Mouse (Mus musculus): Measurements from ENCODE around the gene Parp12. TPM values are rescaled to one million over a fixed set of nuclear protein-coding genes. Genes with fewer than 3 reads are reported as not detected.
A peak's percentile ranks its signal among the peaks of the same experiment; 100 is the strongest.

The Parp12 gene
- total RNA-seq (2022), result 10 to 100 TPM in 3 of 4 experiments, 1 to 10 TPM in 1; 9.2 to 11.9 (median 10.8) TPM

GRCm38 (mm10) chr6:39117584-39118455, at the start of gene Parp12:
Gene Parp12 (minus strand): TSS chr6:39118349.
- DNase-seq (ENCODE audit: low spot score), result peak; percentile 85

GRCm38 (mm10) chr6:39164891-39165290, 46.7 kb upstream of the Parp12 start:
- no peak for DNase-seq (ENCODE audit: low spot score)

GRCm38 (mm10) chr6:39161975-39162374, 43.8 kb upstream of the Parp12 start:
- no peak for DNase-seq (ENCODE audit: low spot score)

- DNase-seq (ENCODE audit: low spot score), result no peak
These were observed 27.9 kb upstream of the Parp12 start for GRCm38 (mm10) chr6:39146041-39146440.

- DNase-seq (ENCODE audit: low spot score), result no peak
These were observed 14.4 kb upstream of the Parp12 start for GRCm38 (mm10) chr6:39132556-39132955.

GRCm38 (mm10) chr6:39131480-39131879, 13.3 kb upstream of the Parp12 start:
- no peak for DNase-seq (ENCODE audit: low spot score)

DNA sequence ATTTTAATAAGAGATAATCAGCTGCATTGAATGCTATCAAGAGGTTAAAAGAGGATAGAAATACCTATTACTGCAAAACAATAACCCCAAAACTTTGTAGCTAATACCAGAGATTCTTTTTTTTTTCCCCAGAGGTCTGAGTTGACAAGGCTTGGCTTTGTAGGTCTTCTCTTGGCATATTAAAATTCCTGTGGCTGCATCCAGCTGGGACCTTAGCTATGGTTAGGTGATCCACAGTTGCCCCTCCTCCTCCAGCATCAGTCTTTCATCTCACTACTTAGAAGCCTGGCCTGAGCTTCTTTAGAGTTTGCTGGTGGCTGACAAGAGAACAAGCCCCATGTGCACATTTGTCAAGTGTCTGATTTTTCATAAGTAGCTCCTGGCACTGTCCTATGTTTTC, 6.6 kb upstream of the Parp12 start:
- no peak for DNase-seq (ENCODE audit: low spot score)

GRCm38 (mm10) chr6:39120685-39121084, 2.5 kb upstream of the Parp12 start:
- DNase-seq (ENCODE audit: low spot score), result no peak

- DNase-seq (ENCODE audit: low spot score), result peak; percentile 34
These were observed 320 bp upstream of the Parp12 start for GRCm38 (mm10) chr6:39118456-39118881.

DNA sequence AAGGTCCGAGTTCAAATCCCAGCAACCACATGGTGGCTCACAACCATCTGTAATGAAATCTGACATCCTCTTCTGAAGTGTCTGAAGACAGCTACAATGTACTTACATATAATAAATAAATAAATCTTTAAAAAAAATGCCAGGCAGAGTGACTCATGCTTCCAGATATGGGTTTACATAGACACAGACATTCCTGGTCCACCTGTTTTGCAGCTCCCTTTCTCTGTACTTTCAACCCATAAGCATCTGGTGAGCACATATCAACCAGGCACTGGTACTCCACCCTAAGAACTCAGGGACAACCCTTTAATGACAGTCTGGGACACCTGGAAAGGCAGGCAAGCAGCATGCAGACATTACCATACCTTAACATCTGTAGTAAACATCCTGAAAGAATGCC, 2.7 kb downstream of the Parp12 start:
- DNase-seq (ENCODE audit: low spot score), result no peak

DNA sequence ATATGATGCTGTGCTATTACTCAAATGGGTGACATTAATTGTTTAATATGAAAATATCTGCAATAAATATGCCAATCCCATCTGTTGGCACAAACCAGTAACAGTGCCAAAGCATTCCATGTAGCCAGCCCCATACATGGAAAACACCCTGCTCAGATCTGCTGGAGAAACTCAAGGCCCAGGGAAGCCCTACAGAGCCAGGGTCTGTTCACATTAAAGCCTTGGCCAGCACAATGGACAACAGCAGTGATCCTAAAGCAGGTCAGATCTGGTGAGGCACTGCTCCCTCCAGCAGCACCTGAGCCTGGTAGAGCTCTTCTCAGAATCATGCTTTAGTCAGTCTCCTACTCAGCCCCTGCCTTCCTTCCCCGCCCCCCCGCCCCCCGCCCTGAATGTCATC, 5.0 kb downstream of the Parp12 start:
- no peak for DNase-seq (ENCODE audit: low spot score)

DNA sequence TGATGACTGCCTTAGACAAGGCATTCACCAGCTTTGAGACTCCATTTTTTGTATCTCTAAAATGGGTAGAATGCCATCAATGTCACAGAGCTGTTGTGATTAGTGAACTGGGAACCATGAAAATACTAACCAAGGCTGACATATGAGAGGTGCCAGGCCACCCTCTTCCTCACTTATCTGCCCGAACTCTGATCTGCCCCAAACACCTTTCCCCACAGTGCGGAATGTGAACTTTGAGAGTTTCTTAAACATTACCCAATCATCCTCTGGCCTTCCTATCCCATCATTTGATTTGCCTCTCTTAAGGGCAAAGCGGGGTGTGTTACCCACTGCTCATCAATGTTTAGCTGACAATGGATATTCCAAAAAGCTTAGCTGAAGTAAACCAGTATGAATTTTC, 5.4 kb downstream of the Parp12 start:
- no peak for DNase-seq (ENCODE audit: low spot score)

DNA sequence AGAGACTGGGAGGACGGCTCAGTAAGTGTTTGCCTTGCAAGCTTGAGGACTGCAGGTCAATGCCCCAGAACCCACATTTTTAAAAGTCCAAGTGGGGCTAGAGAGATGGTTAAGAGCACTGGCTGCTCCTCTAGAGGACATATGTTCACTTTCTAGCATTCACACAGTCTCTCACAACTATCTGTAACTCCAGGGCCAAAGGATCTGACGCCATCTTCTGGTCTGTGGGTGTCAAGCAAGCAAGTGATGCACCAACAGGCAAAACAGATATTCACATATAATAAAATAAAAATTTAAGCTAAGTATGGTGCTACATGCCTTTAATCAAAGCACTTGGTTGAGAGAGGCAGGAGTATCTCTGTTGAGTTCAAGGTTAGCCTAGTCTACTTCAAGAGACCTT, 11.3 kb downstream of the Parp12 start:
- no peak for DNase-seq (ENCODE audit: low spot score)

DNA sequence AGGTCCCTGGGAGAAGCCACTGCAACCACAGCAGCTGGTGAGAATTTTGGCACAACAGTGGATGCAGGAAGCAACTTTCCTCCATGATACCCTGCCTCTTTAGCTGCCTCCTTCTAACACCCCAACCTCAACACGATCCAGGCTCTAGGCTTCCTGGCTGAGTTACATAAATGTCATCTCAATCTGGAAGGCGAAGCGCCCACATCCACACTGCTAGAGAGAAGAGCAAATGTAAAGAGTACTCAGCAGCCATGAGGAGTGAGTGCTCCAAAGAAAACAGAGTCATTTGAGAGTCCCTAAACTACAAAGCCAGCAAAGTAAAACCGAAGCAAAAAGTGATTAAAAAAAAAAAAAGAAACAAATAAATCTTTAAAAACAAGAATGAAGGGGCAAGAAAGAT, 13.5 kb downstream of the Parp12 start:
- DNase-seq (ENCODE audit: low spot score), result no peak

DNA sequence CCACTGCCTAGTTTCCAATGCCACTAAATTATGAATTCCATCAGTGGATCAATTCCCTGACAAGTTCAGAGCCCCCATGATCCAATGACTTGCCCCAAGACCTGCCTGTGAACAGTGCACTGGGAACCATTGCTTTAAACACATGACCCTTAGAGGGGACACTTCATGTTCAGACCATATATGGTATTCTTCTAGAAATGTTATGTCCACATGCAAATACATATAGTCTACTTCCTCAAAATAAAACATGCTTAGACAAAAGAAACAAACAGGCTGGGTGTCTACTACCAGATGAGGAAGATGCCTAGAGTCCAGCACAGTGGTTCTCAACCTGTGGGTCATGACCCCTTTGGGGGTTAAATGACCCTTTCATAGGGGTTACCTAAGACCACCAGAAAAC, 41.7 kb downstream of the Parp12 start:
- DNase-seq (ENCODE audit: low spot score), result no peak

GRCm38 (mm10) chr6:39074186-39074585, 44.0 kb downstream of the Parp12 start:
- DNase-seq (ENCODE audit: low spot score), result no peak

GRCm38 (mm10) chr6:39072664-39073063, 45.5 kb downstream of the Parp12 start:
- no peak for DNase-seq (ENCODE audit: low spot score)

DNA sequence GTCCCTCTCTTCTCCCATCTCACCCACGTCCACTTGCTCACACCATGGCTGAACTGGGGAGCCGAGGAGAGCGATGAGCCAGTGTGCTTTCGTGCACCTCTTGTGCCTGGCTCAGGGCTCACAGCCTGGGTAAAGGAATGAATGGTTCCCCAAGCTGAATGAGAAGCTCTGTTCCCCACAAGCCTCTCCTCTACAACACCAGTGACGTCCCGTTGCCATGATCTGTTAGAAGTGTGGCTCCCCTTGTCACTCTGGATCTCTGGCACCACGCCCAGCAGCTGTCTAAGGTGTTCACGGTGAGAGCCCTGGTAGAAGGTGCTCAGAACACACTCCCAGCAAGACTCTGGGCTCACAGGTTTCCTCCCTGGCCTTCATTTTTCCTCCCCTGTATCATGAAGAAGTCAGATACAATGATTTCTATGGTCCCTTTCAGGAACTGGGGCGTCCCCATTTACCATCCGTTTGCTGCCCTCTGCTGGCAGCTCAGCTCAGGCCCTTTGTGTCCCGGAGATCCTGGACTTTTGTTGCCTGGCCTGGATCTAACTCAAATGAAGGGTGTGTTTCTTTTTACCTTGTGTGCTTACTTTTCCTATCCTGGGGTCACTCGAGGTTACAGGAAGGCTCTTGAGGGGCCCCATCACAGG, 51.1 kb downstream of the Parp12 start:
- DNase-seq (ENCODE audit: low spot score), result peak; percentile 65

- DNase-seq (ENCODE audit: low spot score), result no peak
These were observed 54.6 kb downstream of the Parp12 start for GRCm38 (mm10) chr6:39063541-39063940.

DNA sequence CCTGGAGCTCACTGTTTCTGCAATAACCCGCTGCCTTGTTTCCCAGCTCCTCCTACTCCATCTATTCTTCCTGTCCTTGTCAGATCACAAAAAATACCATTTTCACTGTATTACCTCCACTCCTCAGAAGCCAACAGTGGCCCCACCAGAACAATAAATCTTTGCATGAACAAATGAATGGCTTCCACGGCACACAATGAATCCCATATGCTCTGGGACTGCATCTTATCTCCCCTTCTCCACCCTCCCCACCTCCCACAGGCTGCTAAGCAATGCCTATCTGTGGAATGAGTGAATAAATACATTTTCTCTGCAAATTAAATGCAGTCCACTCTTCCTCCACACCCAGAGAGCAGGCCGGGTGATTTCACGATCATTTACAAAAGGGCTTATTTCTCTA, 57.0 kb downstream of the Parp12 start:
- no peak for DNase-seq (ENCODE audit: low spot score)

DNA sequence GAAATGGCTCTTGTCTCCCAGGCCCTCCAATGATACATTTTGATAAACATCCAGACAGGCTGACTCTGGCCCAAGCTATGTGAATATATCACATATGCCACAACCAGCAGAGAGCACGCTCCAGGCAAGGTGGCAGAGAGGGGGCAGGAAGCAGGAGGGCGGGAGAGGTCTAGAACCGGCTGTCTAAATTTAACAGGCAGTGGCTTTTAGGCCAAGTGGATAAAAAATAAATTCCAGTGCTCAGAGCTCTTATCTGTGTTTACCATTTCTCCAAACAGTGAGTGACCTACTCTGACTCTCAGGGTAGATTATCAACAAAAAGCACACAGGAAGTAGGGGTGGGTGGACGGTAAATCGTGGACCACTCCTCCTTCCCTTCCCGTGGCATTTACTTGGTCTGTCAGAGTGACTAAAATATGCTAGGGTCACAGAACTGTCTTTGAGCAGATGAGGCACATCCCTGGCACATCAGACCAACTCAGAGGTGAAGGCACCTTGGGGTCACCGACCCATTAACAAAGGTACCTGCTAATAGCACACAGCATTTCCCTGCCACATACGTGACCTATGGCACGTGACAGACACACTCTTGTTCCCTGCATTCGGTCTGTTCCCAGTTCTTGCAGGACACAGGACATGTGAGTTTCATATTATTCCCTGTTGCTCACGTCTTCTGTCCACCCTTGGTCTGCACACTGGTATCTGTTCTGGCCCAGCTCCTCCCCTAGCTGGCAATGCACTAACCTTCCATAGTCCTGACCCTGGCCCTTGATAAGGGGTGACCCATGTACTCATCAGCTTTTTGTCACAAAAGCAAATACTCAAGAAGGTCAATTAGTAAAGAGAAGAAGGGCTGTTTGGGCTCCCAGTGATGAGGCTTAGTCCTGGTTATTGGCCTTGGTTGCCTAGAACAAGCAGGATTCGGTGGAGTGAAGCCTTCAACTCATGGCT, 58.3 kb downstream of the Parp12 start:
- no peak for DNase-seq (ENCODE audit: low spot score)

- no peak for DNase-seq (ENCODE audit: low spot score)
These were observed 59.2 kb downstream of the Parp12 start for GRCm38 (mm10) chr6:39058936-39059335.

All from heart, adult 8-10 months (tissue).